Mouse (Mus musculus) liver, embryonic 11.5 days (tissue): ENCODE measurements at regions not wholly inside any gene's neighbourhood (a gene's known extent, or its start where the extent isn't known, plus 50 kb on each side); places are given as distances from the start of the nearest gene placed in this dataset.

Source experiments
- ATAC-seq: fragments of 200-750 bp; cut with Nextera tagmentation; replicated peaks from 2 replicates; pipeline ENCODE4 v1.8.0; 2017; ENCODE audit warnings: moderate number of reproducible peaks, mild to moderate bottlenecking, moderate TSS enrichment, moderate library complexity; ENCODE audit not compliant: low FRiP score
- DNase-seq: peaks from one replicate; pipeline ENCODE4 v3.0.0-alpha.2; 2017; ENCODE audit warnings: low spot score
- H3K27ac ChIP-seq: fragments of 300-500 bp; sonication (generic); 2 replicates; pipeline ENCODE4 v1.5.1; 2014; ENCODE audit warnings: mild to moderate bottlenecking, low read depth, low read length, control low read depth
- H3K27me3 ChIP-seq: fragments of 300-500 bp; sonication (generic); replicated peaks from 2 replicates; pipeline ENCODE4 v1.6.1; 2014; ENCODE audit warnings: low read length, mixed read lengths; ENCODE audit not compliant: control insufficient read depth, insufficient read depth
- H3K36me3 ChIP-seq: fragments of 300-500 bp; sonication (generic); 2 replicates; pipeline ENCODE4 v1.6.1; 2014; ENCODE audit warnings: mild to moderate bottlenecking, low read length, moderate library complexity, mixed read lengths; ENCODE audit not compliant: control insufficient read depth, insufficient read depth
- H3K4me1 ChIP-seq: fragments of 300-500 bp; sonication (generic); replicated peaks from 2 replicates; pipeline ENCODE4 v1.6.1; 2014; ENCODE audit warnings: low read length, mixed read lengths; ENCODE audit not compliant: control insufficient read depth, insufficient read depth
- H3K4me2 ChIP-seq: fragments of 300-500 bp; sonication (generic); 2 replicates; pipeline ENCODE4 v1.6.1; 2014; ENCODE audit warnings: mild to moderate bottlenecking, control low read depth, moderate library complexity
- H3K4me3 ChIP-seq: fragments of 300-500 bp; sonication (generic); 2 replicates; pipeline ENCODE4 v1.5.1; 2014; ENCODE audit warnings: low read depth, low read length, control low read depth
- H3K9ac ChIP-seq: fragments of 300-500 bp; sonication (generic); 2 replicates; pipeline ENCODE4 v1.6.1; 2014; ENCODE audit warnings: low read depth, low read length, control low read depth
- H3K9me3 ChIP-seq: fragments of 300-500 bp; sonication (generic); 2 replicates; pipeline ENCODE4 v1.6.1; 2016; ENCODE audit warnings: low read length, inconsistent platforms, mixed read lengths; ENCODE audit not compliant: control insufficient read depth
- WGBS: fragments of 180-500 bp; shearing (Covaris S2); extraction: QIAGEN DNeasy Blood & Tissue Kit; methylation state at CpG from one replicate; pipeline ENCODE4 v1.1.7; 2014; 5-methylcytosine and 5-hydroxymethylcytosine counted together

DNA sequence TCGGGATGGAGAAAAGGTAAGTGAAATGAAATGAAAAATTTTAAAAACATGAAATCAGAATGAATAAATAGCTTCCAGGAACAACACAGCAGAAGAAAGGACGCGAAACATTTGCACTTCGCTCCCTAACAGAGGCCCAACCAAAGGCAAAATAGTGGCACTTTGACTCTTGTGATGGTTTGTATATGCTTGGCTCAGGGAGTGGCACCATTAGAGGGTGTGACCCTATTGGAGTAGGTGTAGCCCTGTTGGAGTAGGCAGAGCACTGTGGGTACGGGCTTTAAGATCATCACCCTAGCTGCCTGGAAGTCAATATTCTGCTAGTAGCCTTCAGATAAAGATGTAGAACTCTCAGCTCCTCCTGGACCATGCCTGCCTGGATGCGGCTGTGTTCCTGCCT lies 154.0 kb upstream of the Fam78b start:
- Histone ChIP-seq H3K36me3 (no peaks in the 10 kb centered on the region), H3K9ac (no peak overlapping the region), H3K9me3 (no peaks in the 10 kb centered on the region), H3K4me1 (no peaks in the 10 kb centered on the region), H3K4me2 (no peak overlapping the region), H3K27ac (no peak overlapping the region), H3K27me3 (no peaks in the 10 kb centered on the region), H3K4me3 (no peak overlapping the region)
- DNase-seq (no peak), ATAC-seq (no peak)
- WGBS, result 91% methylated on average over 6 of the region's 6 CpGs

DNA sequence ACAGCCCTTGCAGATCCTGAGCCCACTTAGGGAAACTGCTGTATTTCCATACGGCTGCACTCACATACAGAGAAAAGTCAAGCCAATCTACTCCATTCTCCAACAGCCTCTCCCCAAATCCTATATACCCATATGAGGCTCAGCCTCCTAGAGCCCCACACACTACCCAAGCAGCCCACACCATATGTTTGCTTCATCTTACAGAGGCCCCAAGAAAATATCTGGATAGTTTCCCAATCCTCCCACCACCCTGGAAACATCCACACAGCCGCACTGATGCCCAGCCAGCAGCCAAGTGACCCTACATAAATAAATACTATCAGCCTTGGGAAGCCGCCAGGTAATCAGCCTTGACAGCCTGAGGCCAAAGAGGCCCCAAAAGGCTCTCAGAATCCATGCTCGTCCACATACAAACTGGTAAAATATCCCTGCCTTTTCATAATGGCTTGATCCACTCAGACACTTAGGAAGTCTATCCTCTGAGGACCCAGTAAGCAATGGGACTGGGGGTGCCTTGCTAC lies 153.1 kb upstream of the Fam78b start:
- H3K9me3 ChIP-seq, result no peaks in the 10 kb centered on the region
- H3K4me2 ChIP-seq, result no peak overlapping the region
- ATAC-seq (no peak), DNase-seq (no peak)
- no peaks in the 10 kb centered on the region for H3K4me1 ChIP-seq
- no peaks in the 10 kb centered on the region for H3K36me3 ChIP-seq
- no peak overlapping the region for H3K9ac ChIP-seq
- H3K4me3 ChIP-seq, result no peak overlapping the region
- no peak overlapping the region for H3K27ac ChIP-seq
- H3K27me3 ChIP-seq, result no peaks in the 10 kb centered on the region
- 71% methylated on average over 4 of the region's 4 CpGs for WGBS

DNA sequence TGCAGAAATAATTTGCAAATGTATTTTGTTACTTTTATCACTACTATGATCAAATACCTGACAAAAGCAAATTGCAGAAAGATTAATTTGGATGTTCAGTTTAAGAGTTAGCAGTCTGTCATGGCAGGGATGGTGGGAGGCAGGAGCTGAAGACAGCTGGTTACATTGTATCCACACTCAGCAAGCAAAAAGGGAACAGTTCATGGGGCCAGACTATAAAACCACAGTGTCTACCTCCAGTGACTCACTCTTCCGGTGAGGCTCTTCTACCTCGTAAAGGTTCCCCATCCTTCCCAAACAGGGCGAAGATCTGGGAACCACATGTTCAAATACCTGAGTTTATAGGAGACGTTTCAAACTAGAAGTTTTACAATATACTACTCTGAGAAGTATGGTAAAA lies 145.2 kb upstream of the Fam78b start:
- ATAC-seq (no peak), DNase-seq (no peak)
- Histone ChIP-seq H3K36me3 (no peaks in the 10 kb centered on the region), H3K4me1 (no peaks in the 10 kb centered on the region), H3K9me3 (no peaks in the 10 kb centered on the region), H3K27me3 (no peaks in the 10 kb centered on the region), H3K27ac (no peak overlapping the region), H3K4me2 (no peak overlapping the region), H3K4me3 (no peak overlapping the region), H3K9ac (no peak overlapping the region)
- WGBS, result 65% methylated on average over 4 of the region's 4 CpGs

DNA sequence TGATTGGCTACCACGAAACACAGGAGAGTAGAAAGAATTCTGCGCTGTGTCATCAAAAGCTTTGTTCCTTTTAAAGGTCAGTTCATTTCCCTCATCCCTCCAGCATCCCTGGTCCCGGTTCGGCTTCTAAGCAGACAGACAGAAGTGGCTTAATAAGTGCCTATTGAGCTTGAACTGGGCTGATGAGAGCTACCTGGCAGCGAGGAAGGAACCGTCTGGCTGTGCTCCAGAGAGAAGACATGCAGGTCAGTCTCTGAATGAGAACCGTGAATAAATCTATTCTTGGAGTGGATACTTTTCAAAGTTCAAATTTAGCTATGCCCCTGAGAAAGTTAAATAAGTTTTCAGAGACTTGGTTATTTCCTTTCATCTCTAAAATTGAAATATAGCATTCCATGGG lies 135.0 kb upstream of the Fam78b start:
- no peak for DNase-seq
- no peaks in the 10 kb centered on the region for H3K36me3 ChIP-seq
- no peak overlapping the region for H3K4me2 ChIP-seq
- 75% methylated on average over 7 of the region's 7 CpGs for WGBS
- no peak overlapping the region for H3K4me3 ChIP-seq
- no peak overlapping the region for H3K9ac ChIP-seq
- H3K4me1 ChIP-seq, result no peaks in the 10 kb centered on the region
- no peak overlapping the region for H3K27ac ChIP-seq
- no peak for ATAC-seq
- no peaks in the 10 kb centered on the region for H3K9me3 ChIP-seq
- H3K27me3 ChIP-seq, result no peaks in the 10 kb centered on the region

DNA sequence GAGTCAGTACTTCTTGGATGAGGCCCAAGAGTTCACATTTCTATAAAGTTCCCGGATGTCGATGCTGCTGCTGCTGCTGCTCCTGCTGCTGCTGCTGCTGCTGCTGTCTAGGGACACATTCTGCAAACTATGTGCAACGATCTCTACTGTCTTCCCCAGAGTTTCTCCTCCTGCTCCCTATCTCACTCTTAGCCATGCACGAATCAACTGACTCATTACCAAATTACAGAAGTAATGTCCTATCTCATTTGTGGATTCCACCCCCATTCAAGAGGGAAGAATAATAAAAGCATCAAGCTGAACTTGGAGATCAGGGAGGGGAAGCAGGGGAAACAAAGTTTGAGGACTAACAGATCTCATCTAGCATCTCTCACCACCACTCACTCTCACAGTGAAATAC lies 130.0 kb upstream of the Fam78b start:
- ATAC-seq (no peak), DNase-seq (no peak)
- H3K36me3 ChIP-seq, result no peaks in the 10 kb centered on the region
- no peak overlapping the region for H3K4me2 ChIP-seq
- no peak overlapping the region for H3K4me3 ChIP-seq
- H3K9me3 ChIP-seq, result no peaks in the 10 kb centered on the region
- WGBS, result 76% methylated on average over 4 of the region's 4 CpGs
- no peaks in the 10 kb centered on the region for H3K27me3 ChIP-seq
- H3K9ac ChIP-seq, result no peak overlapping the region
- H3K27ac ChIP-seq, result no peak overlapping the region
- H3K4me1 ChIP-seq, result no peaks in the 10 kb centered on the region

DNA sequence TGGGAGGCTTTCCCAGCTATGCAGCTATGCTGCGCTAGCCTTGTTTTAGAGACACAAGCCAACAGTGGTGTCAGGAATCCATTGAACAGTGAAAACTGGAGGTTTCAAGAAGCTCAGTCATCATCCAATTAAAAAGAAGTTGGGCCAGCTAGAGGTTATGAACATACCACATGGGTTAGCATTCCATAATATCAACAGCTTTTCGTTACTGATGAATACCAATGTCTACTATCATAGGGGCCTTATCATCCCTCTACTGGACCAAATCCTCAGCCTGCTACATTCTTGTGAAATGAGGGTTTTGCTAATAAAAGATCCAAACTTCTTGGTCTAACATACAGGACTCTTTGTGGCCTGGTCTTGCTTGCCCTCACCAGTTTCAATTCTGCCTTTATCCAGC lies 124.8 kb upstream of the Fam78b start:
- Histone ChIP-seq H3K9me3 (no peaks in the 10 kb centered on the region), H3K4me1 (no peaks in the 10 kb centered on the region), H3K9ac (no peak overlapping the region), H3K27me3 (no peaks in the 10 kb centered on the region), H3K27ac (no peak overlapping the region), H3K36me3 (no peaks in the 10 kb centered on the region), H3K4me2 (no peak overlapping the region), H3K4me3 (no peak overlapping the region)
- WGBS, result 82% methylated on average over 2 of the region's 2 CpGs
- DNase-seq, result no peak
- no peak for ATAC-seq

DNA sequence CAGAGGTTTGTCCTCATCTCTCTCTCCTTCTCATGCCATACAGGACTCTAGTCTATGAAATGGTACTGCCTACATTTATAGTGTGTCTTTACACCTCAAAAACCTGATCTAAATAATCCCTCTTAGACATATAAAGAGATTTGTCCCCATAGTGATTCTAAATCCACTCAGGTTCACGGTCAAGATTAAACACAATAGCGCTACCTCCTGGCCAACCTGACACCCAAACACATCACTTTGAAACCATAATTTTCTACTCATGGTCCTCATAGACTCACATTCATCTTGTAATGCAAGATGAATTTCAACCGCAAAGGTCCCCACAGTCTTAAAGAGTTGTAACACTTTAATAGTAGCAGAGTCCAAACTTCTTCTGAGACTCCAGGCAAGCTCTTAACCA lies 118.0 kb upstream of the Fam78b start:
- H3K4me2 ChIP-seq, result no peak overlapping the region
- H3K27ac ChIP-seq, result no peak overlapping the region
- H3K4me1 ChIP-seq, result no peaks in the 10 kb centered on the region
- no peaks in the 10 kb centered on the region for H3K36me3 ChIP-seq
- ATAC-seq, result no peak
- no peak for DNase-seq
- 85% methylated on average over 3 of the region's 3 CpGs for WGBS
- H3K4me3 ChIP-seq, result no peak overlapping the region
- H3K27me3 ChIP-seq, result no peaks in the 10 kb centered on the region
- H3K9ac ChIP-seq, result no peak overlapping the region
- no peaks in the 10 kb centered on the region for H3K9me3 ChIP-seq

DNA sequence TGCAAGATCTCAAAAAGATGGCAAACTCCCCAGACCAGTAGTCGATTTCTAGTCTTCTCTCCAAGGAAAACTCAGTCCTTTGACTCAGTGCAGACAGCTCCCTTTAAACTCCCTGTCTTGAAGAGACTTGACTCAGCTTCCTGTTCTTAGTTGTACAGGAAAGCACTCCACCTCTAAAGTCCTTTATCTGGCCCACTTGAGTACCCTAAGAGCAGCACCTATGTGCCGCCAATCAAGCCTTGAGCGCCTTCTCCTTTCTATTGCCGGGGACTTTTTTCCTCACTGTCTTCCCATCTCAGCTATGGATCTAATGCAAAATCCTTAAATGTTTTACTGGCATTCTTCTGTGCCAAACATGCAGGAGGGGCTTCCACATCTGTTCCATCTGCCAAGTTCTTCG lies 105.3 kb upstream of the Fam78b start:
- no peak for DNase-seq
- no peak for ATAC-seq
- H3K4me3 ChIP-seq, result no peak overlapping the region
- no peak overlapping the region for H3K4me2 ChIP-seq
- no peaks in the 10 kb centered on the region for H3K4me1 ChIP-seq
- no peak overlapping the region for H3K9ac ChIP-seq
- H3K9me3 ChIP-seq, result no peaks in the 10 kb centered on the region
- no peak overlapping the region for H3K27ac ChIP-seq
- no peaks in the 10 kb centered on the region for H3K36me3 ChIP-seq
- WGBS, result 84% methylated on average over 5 of the region's 5 CpGs
- no peaks in the 10 kb centered on the region for H3K27me3 ChIP-seq

DNA sequence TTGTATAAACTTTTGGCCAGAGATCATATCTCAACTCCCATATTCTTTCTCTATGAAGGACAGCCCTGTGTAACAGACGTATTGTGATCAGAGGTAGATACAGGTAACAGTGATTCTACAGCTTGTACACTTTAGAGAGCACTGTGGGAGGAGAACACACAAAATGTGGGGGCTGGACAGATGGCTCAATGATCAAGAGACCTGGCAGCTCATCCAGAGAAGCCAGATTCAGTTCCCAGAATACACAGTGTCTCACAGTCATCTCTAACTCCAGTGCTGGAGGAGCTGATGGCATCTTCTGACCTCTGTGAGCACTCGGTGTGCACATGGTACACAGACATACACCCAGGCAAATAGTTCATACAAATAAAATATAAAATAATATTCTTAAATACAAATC lies 102.5 kb upstream of the Fam78b start:
- Histone ChIP-seq H3K4me3 (no peak overlapping the region), H3K9me3 (no peaks in the 10 kb centered on the region), H3K9ac (no peak overlapping the region), H3K4me2 (no peak overlapping the region), H3K4me1 (no peaks in the 10 kb centered on the region), H3K36me3 (no peaks in the 10 kb centered on the region), H3K27ac (no peak overlapping the region), H3K27me3 (no peaks in the 10 kb centered on the region)
- DNase-seq (no peak), ATAC-seq (no peak)
- 84% methylated on average over 2 of the region's 2 CpGs for WGBS
